Mouse (Mus musculus): ENCODE results near the gene Ndufv2. TPM values are rescaled to one million over a fixed set of nuclear protein-coding genes. Genes with fewer than 3 reads are reported as not detected.

Ndufv2 gene
- total RNA-seq (2022): 100 to 1,000 TPM; 244 to 261 (median 255) TPM

- peak; percentile 78 to 91 for DNase-seq (ENCODE audit: low spot score in 2 of 2)
Measured at GRCm38 (mm10) chr17:66101380-66102330, at the start of gene Ndufv2. Gene Ndufv2 (minus strand): TSS chr17:66101559.

GRCm38 (mm10) chr17:66131212-66131611 is 29.9 kb upstream of the Ndufv2 start:
- DNase-seq (ENCODE audit: low spot score in 2 of 2): no peak

GRCm38 (mm10) chr17:66130371-66130770 is 29.0 kb upstream of the Ndufv2 start:
- DNase-seq (ENCODE audit: low spot score in 2 of 2): no peak

- DNase-seq (ENCODE audit: low spot score in 2 of 2): no peak
Measured at GRCm38 (mm10) chr17:66125211-66125610, 23.9 kb upstream of the Ndufv2 start.

GRCm38 (mm10) chr17:66123816-66124610 is 22.7 kb upstream of the Ndufv2 start:
- no peak for DNase-seq (ENCODE audit: low spot score in 2 of 2)

GRCm38 (mm10) chr17:66123066-66123815 is 21.9 kb upstream of the Ndufv2 start, which contains the start of gene Ddx11:
Gene Ddx11 (plus strand): TSS chr17:66123520.
- peak; percentile 78 to 93 for DNase-seq (ENCODE audit: low spot score in 2 of 2)

- DNase-seq (ENCODE audit: low spot score in 2 of 2): no peak
Measured at GRCm38 (mm10) chr17:66120701-66121100, 19.3 kb upstream of the Ndufv2 start.

- no peak for DNase-seq (ENCODE audit: low spot score in 2 of 2)
Measured at GRCm38 (mm10) chr17:66118991-66119390, 17.6 kb upstream of the Ndufv2 start.

GRCm38 (mm10) chr17:66112166-66112565 is 10.8 kb upstream of the Ndufv2 start:
- DNase-seq (ENCODE audit: low spot score in 2 of 2): no peak

- peak; percentile 64 to 90 for DNase-seq (ENCODE audit: low spot score in 2 of 2)
Measured at GRCm38 (mm10) chr17:66111402-66111959, 10.1 kb upstream of the Ndufv2 start, which contains the start of gene Washc1. Gene Washc1 (plus strand): TSS chr17:66111545.

GRCm38 (mm10) chr17:66110746-66111145 is 9.4 kb upstream of the Ndufv2 start:
- no peak for DNase-seq (ENCODE audit: low spot score in 2 of 2)

GRCm38 (mm10) chr17:66108198-66108597 is 6.8 kb upstream of the Ndufv2 start:
- DNase-seq (ENCODE audit: low spot score in 2 of 2): no peak

GRCm38 (mm10) chr17:66107466-66107865 is 6.1 kb upstream of the Ndufv2 start:
- no peak for DNase-seq (ENCODE audit: low spot score in 2 of 2)

- no peak for DNase-seq (ENCODE audit: low spot score in 2 of 2)
Measured at GRCm38 (mm10) chr17:66106601-66107267, 5.4 kb upstream of the Ndufv2 start.

- no peak for DNase-seq (ENCODE audit: low spot score in 2 of 2)
Measured at GRCm38 (mm10) chr17:66104076-66104475, 2.7 kb upstream of the Ndufv2 start.

GRCm38 (mm10) chr17:66100566-66101379 is 586 bp downstream of the Ndufv2 start:
- no peak for DNase-seq (ENCODE audit: low spot score in 2 of 2)

- no peak for DNase-seq (ENCODE audit: low spot score in 2 of 2)
Measured at GRCm38 (mm10) chr17:66092664-66093063, 8.7 kb downstream of the Ndufv2 start.

GRCm38 (mm10) chr17:66092065-66092464 is 9.3 kb downstream of the Ndufv2 start:
- DNase-seq (ENCODE audit: low spot score in 2 of 2): no peak

- no peak for DNase-seq (ENCODE audit: low spot score in 2 of 2)
Measured at GRCm38 (mm10) chr17:66091392-66091791, 10.0 kb downstream of the Ndufv2 start.
